Mouse (Mus musculus) adrenal gland, adult 2 months (tissue): ENCODE results near the gene Adam33. TPM values are rescaled to one million over a fixed set of nuclear protein-coding genes. Genes with fewer than 3 reads are reported as not detected.
A peak's percentile ranks its signal among the peaks of the same experiment; 100 is the strongest.
"Not testable (repeated sequence)": the region's sequence is repeated elsewhere in the genome, so short reads cannot be mapped to it uniquely, and the experiment has no call there.

ENCODE experiments used
- DNase-seq: peaks from one replicate; pipeline ENCODE4 v3.0.0; 2021
- long read RNA-seq: library from polyadenylated mRNA; stranded (forward); transcript quantifications from one replicate; pipeline ENCODE4 v2.0.0, GENCODE M21; 2021
- polyA plus RNA-seq: library from polyadenylated mRNA; depleted of rRNA; stranded (reverse); fragments of >200 nt; gene quantifications from 2 replicates; pipeline ENCODE4 v1.2.3, GENCODE M21; 2012; rRNA removed
- total RNA-seq, 2 experiments: library from RNA; stranded (reverse); gene quantifications; 2 replicates each; pipeline ENCODE4 v1.2.3; 2021

Adam33 gene
- total RNA-seq (1 to 10 TPM; 1.6 to 3.4 TPM), polyA plus RNA-seq (11.5 and 15.5 TPM in 2 replicates)
- long read RNA-seq, partial matches to known transcripts: 0 of 2 reads
- long read RNA-seq, other reads (novel, unspliced or antisense): 1 of 2 reads

DNA sequence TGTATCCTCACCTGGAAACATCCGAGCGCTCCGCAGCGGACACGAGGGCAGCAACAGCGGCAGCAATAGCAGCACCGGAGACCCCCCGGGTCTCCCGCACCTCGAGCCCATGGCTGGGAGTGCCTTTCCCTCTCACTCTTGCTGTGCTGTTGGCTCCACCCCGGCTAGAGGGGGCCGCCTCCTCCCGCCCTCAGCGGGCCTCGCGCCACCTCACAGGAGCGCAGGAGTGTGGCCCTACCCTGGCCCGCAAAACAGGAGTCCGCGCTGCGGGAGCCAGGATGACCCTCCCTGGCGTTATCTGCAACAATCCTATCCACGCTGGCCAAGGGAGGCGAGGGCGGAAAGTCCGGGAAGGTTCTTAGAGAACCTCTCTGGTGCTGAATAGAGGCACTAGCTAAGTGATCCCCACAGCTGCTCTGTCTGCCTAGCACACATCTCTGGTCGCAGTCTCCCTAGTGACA, at the start of gene Adam33:
TSS of gene Adam33 (minus strand) at position 411 of the 461 bp plus-strand sequence.
- DNase-seq: peak; percentile 39

- no peak for DNase-seq
Observed at GRCm38 (mm10) chr2:131105989-131106388, 42.4 kb upstream of the Adam33 start.

DNA sequence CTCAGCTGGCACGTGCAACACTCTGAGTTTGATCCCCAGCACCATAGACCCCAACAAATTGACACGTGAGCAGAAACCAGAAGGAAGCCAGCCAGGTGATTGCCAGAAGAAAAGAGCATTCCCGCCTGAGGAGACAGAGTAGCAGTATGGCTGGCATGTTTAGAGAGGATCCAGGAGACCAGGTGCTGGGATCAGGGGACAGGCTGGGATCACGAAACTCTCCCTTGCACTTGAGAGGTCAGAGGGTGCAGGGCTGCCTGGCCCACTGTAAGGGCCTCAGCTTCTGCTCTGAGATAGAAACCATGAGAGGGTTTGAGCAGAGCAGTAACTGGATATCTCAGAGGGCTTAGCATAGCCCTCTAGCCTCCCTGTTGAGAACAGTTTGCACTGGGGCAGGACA, 41.4 kb upstream of the Adam33 start:
- DNase-seq: not testable (repeated sequence)

DNA sequence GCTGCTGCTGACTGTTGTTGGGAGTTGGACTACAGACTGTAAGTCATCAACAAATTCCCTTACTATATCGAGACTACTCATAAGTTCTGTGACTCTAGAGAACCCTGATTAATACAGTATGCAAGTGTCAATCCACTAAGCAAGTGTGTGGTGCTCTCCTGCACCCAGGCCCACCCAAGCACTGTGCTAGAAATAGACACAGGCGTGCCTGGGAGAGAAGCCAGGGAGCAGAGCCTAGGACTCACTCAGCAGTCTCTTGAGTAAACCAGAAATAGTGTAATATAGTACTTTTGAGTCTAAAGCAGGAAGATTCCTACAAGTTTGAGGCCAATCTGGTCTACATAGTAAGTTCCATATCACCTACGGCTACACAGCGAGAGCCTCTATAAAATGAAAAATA, 40.4 kb upstream of the Adam33 start:
- DNase-seq: no peak

GRCm38 (mm10) chr2:131101530-131101929, 37.9 kb upstream of the Adam33 start:
- no peak for DNase-seq

- DNase-seq: no peak
Observed at GRCm38 (mm10) chr2:131097087-131097486, 33.5 kb upstream of the Adam33 start.

GRCm38 (mm10) chr2:131096101-131096795, 32.6 kb upstream of the Adam33 start:
- peak; percentile 57 for DNase-seq

DNA sequence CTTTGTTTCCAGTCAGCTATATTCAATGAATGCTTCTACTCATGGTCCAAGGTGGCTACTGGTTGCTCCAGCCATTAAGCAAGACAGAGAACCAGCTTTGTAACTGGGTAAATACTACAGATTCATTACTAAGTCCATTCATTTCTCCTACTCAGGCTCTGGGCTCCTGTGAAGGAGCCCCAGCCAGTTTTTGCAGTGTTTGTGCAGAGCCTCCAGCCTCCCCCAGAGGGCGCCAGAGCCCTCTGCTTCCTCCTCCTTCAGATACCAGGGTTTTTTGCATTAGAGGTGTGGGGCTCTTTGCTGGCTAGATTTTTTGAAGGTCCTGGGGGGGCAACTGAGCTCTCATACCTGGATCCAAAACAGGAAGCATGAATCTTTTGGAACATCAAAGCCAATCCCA, 31.2 kb upstream of the Adam33 start:
- DNase-seq: peak; percentile 75

DNA sequence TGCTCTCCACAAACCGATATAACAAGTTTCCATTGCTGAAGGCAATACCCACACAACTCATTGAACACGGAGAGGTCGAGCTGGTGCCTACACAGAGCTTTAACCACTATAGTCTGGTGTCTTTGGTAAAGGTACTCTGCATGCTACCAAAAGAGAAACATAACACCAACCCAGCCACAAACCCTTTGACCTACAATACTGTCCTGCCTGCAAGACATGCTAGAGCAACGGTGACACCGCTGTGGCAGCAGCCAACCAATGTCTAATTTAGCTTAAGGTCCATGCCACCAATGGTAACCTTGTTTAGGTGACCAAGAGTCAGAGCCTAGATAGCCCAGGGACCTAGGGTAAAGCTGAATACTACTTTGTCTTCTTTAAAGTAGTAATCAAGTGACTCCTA, 30.0 kb upstream of the Adam33 start:
- DNase-seq: no peak

DNA sequence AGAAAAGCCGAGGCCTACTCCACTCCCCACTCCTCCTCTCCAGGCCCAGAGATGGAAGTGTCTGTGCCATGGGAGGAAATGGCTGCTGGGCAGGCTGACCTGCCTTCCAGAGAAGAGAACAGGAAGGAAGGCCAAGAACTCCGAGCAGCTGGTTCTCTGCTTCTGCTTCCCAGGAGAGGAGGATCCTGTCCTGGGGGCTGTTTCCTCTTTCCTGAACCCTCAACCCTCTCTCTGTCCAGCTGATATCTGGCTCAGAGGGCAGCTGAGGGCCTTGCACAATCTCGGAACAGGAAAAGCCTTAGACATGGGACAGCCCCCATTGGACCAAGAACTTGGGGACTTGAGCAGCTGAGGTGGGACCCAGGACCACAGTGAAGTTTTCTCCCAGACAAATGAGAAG, 27.2 kb upstream of the Adam33 start:
- DNase-seq: peak; percentile 32

DNA sequence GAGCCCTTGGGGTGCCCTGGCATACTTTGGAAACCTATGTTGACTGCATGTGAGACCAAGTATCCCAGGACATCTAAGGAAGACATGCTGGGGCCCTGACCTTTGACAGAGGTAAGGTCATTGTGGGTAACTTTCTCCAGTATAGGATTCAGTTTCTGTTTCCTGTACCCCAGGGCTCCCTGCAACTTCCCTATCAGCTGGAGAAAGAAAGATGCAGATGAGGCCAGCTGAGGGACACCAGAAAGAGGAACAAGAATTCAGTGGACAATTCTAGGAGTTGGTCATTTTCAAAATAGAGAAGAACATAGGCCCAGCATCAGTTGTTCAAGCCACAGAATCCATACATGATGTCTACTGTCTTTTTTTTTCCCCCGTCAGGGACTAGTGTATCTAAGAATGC, 26.0 kb upstream of the Adam33 start:
- DNase-seq: no peak

- DNase-seq: no peak
Observed at GRCm38 (mm10) chr2:131088581-131088980, 25.0 kb upstream of the Adam33 start.

GRCm38 (mm10) chr2:131086667-131087390, 23.2 kb upstream of the Adam33 start, which contains the start of gene Siglec1:
Gene Siglec1, minus strand, starts transcription at chr2:131086765.
- no peak for DNase-seq

- no peak for DNase-seq
Observed at GRCm38 (mm10) chr2:131084206-131084605, 20.6 kb upstream of the Adam33 start.

GRCm38 (mm10) chr2:131080507-131080906, 16.9 kb upstream of the Adam33 start:
- DNase-seq: no peak

GRCm38 (mm10) chr2:131072536-131072935, 8.9 kb upstream of the Adam33 start:
- no peak for DNase-seq

GRCm38 (mm10) chr2:131067481-131067880, 3.9 kb upstream of the Adam33 start:
- peak; percentile 43 for DNase-seq

GRCm38 (mm10) chr2:131066342-131066741, 2.7 kb upstream of the Adam33 start:
- DNase-seq: no peak

DNA sequence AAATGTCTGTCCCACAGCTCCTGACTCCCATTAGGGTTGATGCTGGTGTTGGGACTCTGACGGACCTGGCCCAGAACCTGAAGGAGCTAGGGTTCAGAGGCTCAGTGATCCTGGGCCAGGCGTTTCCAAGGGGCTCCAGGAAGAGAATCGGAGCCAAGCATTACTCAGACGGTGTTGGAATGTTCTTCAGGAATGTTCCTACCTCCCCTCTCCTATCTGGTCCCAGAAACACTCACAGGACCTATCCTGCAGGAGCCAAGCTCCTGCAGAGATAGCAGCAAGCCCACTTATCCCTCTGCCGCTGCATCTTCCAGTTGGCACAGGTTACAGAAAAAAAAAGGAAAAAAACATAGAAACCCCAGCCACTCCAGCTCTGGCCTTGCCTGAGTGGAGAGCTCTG, 2.0 kb downstream of the Adam33 start:
- DNase-seq: no peak

GRCm38 (mm10) chr2:131060784-131061183, 2.8 kb downstream of the Adam33 start:
- DNase-seq: no peak

DNA sequence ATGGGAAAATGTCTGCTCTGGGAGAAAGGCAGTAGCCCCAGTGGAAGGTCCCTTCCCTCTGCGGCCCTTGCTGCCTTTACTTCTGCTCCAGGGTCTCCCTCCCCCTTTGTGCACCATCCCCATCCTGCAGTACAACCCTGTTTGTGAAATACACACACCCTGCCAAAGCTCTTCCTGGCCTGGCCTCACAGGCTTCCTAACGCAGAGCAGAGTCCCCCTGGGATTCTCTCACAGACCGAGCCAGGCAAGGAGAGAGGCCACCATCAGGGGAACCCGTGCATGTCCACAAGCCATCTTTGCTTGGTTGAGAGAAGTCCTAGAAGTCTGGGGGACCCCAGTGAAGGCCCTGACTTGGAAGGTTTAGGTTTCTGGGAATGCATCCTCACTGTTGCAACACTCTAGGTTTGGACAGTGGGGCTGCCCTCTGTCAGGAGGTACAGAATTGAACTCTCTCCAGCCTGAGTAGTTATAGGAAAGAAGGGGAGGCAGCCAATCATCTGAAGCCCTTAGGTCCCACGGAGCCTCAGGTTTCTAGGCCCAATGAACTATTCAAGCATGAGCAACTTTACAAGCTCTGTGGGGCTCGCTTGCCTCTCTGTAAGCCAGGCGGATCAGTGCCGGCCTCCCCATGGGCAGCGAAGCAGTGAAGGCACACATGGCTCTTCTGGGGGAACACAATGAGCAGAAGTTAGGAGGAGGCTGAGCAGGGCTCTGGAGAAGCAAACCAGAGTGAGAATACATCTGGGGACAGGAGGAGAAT, 3.7 kb downstream of the Adam33 start:
- DNase-seq: peak; percentile 41

- peak; percentile 72 for DNase-seq
Observed at GRCm38 (mm10) chr2:131059377-131059776, 4.2 kb downstream of the Adam33 start.
